Mouse (Mus musculus) left cerebral cortex, adult 2 months (tissue): ENCODE data around the gene B4gat1. TPM values are rescaled to one million over a fixed set of nuclear protein-coding genes. Genes with fewer than 3 reads are reported as not detected.

ENCODE experiments used
- DNase-seq, 2 experiments: peaks; one replicate each; pipeline ENCODE4 v3.0.0; 2021 to 2022; ENCODE audit warnings: low spot score in 2 of 2, mixed read lengths in 1 of 2; ENCODE audit errors: extremely low spot score in 1 of 2
- H3K27ac ChIP-seq: fragments of 200-600 bp; 2 replicates; pipeline ENCODE4 v1.8.1; 2022
- H3K4me3 ChIP-seq: fragments of 200-600 bp; 2 replicates; pipeline ENCODE4 v1.8.1; 2022
- CTCF ChIP-seq: fragments of 200-600 bp; IDR thresholded peaks from 2 replicates; pipeline ENCODE4 v1.8.1; 2022; ENCODE audit warnings: antibody characterized with exemption, mild to moderate bottlenecking, moderate library complexity
- intact Hi-C: fragments of 180-260 bp; cut with DNase I; formaldehyde crosslinking; loops from one replicate; pipeline ENCODE4 v1.15.1; 2025
- total RNA-seq, 2 experiments: library from RNA; stranded (reverse); gene quantifications; 2 replicates each; pipeline ENCODE4 v1.2.3; 2021

Gene B4gat1
- total RNA-seq, 2 experiments from 2014 or later = 109 to 131 TPM

GRCm38 (mm10) chr19:5065104-5065503, 26.5 kb downstream of the B4gat1 start:
- intact Hi-C loops = no loop called here
- no peak for DNase-seq
- Histone ChIP-seq H3K27ac (no peak overlapping the region), H3K4me3 (no peak overlapping the region)
- no peak for TF ChIP-seq CTCF

GRCm38 (mm10) chr19:5067040-5067799, 28.6 kb downstream of the B4gat1 start:
- peak overlapping the region; percentile 28; the same call in 1 of the 2 replicates for H3K27ac ChIP-seq
- no peak for TF ChIP-seq CTCF
- peak overlapping the region; percentile 38; the same call in 1 of the 2 replicates for H3K4me3 ChIP-seq
- intact Hi-C loops = no loop called here
- DNase-seq = no peak

- DNase-seq = peak in 1 of 2 experiments; percentile 26
- peak within 1 kb of the TSS; percentile 38 for H3K4me3 ChIP-seq
- TF ChIP-seq CTCF = no peak
- H3K27ac ChIP-seq = peak within 1 kb of the TSS; percentile 28; the same call in 1 of the 2 replicates
- intact Hi-C loops = no loop called here
Measured at GRCm38 (mm10) chr19:5067867-5068569, 29.4 kb downstream of the B4gat1 start, which contains the start of gene Cd248. Gene Cd248, plus strand, starts transcription at chr19:5068078.

GRCm38 (mm10) chr19:5068570-5069234, 30.1 kb downstream of the B4gat1 start:
- intact Hi-C loops = no loop called here
- no peak for TF ChIP-seq CTCF
- Histone ChIP-seq H3K27ac (no peak overlapping the region; the same call in 1 of the 2 replicates), H3K4me3 (peak overlapping the region; percentile 38)
- no peak for DNase-seq

GRCm38 (mm10) chr19:5069486-5069885, 30.9 kb downstream of the B4gat1 start:
- intact Hi-C loops = no loop called here
- H3K27ac ChIP-seq = no peak overlapping the region
- DNase-seq = no peak

GRCm38 (mm10) chr19:5069978-5070377, 31.4 kb downstream of the B4gat1 start:
- TF ChIP-seq CTCF = no peak
- no peak for DNase-seq
- intact Hi-C loops = no loop called here
- H3K27ac ChIP-seq = no peak overlapping the region
- H3K4me3 ChIP-seq = no peak overlapping the region

More at GRCm38 (mm10) chr19:5069486-5069885, 30.9 kb downstream of the B4gat1 start:
- TF ChIP-seq CTCF = no peak
- no peak overlapping the region for H3K4me3 ChIP-seq

- H3K4me3 ChIP-seq = no peak overlapping the region
- TF ChIP-seq CTCF = no peak
- peak overlapping the region; percentile 51; the same call in 1 of the 2 replicates for H3K27ac ChIP-seq
- intact Hi-C loops = no loop called here
- no peak for DNase-seq
Measured at GRCm38 (mm10) chr19:5071077-5071476, 32.5 kb downstream of the B4gat1 start.

- no peak for TF ChIP-seq CTCF
- H3K27ac ChIP-seq = peak overlapping the region; percentile 51
- H3K4me3 ChIP-seq = peak overlapping the region; percentile 45
- intact Hi-C loops = loop anchor here (2.0 kb wide), 1 partner anchor 15 kb away; no protein-coding TSS in a partner anchor
- DNase-seq = no peak
Measured at GRCm38 (mm10) chr19:5071545-5072369, 33.1 kb downstream of the B4gat1 start.

GRCm38 (mm10) chr19:5072389-5073019, 33.9 kb downstream of the B4gat1 start:
- no peak overlapping the region for H3K27ac ChIP-seq

GRCm38 (mm10) chr19:5073028-5073427, 34.4 kb downstream of the B4gat1 start:
- intact Hi-C loops = loop anchor here (2.0 kb wide), 1 partner anchor 16 kb away; no protein-coding TSS in a partner anchor
- H3K4me3 ChIP-seq = no peak overlapping the region
- DNase-seq = peak in 1 of 2 experiments; percentile 33
- peak overlapping the region; percentile 44; the same call in 1 of the 2 replicates for H3K27ac ChIP-seq
- TF ChIP-seq CTCF = peak; percentile 60

More at GRCm38 (mm10) chr19:5072389-5073019, 33.9 kb downstream of the B4gat1 start:
- H3K4me3 ChIP-seq = peak overlapping the region; percentile 45
- TF ChIP-seq CTCF = no peak
- no peak for DNase-seq
- intact Hi-C loops = loop anchor here (2.0 kb wide), 1 partner anchor 16 kb away; no protein-coding TSS in a partner anchor
